Mouse (Mus musculus) liver, embryonic 14.5 days (tissue): Measurements from ENCODE around the gene Gpr62.

Experiments
- CTCF ChIP-seq: IDR thresholded peaks from 2 replicates; pipeline ENCODE4 v1.5.1; 2016; ENCODE audit warnings: antibody characterized with exemption, low read depth, control low read depth
- EP300 ChIP-seq: IDR thresholded peaks from 2 replicates; pipeline ENCODE4 v1.6.1; 2016; ENCODE audit warnings: antibody characterized with exemption, low read depth

DNA sequence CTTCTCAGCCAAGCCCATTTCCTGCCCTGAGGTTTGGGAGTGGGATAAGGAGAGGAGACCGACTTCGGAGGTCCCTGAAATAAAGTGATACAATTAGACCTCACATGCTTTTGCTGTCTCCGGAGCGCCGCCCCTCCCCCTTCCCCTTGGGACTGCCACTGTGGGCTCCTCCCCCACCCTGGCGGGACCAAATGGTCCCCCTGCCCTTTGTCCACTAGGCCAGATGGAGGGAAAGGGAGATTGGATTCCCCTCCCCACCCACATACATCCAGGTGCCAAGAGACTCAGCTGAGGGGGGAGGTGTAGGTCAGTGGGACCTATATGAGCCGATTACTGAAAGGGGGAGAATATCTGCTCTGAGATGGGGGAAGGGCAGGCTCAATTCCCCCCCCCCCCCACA, 12.9 kb downstream of the Gpr62 start:
- no peak for TF ChIP-seq CTCF
- TF ChIP-seq EP300, result no peak
